Mouse (Mus musculus) forelimb bud, embryonic 11.5 days (tissue): ENCODE data around the gene 1700017B05Rik.
"Not testable (repeated sequence)": the region's sequence is repeated elsewhere in the genome, so short reads cannot be mapped to it uniquely, and the experiment has no call there.

ENCODE experiments used
- DNase-seq: peaks from one replicate; pipeline ENCODE4 v3.0.0-alpha.2; 2012; ENCODE audit warnings: low read depth, low spot score

The 1700017B05Rik gene

DNA sequence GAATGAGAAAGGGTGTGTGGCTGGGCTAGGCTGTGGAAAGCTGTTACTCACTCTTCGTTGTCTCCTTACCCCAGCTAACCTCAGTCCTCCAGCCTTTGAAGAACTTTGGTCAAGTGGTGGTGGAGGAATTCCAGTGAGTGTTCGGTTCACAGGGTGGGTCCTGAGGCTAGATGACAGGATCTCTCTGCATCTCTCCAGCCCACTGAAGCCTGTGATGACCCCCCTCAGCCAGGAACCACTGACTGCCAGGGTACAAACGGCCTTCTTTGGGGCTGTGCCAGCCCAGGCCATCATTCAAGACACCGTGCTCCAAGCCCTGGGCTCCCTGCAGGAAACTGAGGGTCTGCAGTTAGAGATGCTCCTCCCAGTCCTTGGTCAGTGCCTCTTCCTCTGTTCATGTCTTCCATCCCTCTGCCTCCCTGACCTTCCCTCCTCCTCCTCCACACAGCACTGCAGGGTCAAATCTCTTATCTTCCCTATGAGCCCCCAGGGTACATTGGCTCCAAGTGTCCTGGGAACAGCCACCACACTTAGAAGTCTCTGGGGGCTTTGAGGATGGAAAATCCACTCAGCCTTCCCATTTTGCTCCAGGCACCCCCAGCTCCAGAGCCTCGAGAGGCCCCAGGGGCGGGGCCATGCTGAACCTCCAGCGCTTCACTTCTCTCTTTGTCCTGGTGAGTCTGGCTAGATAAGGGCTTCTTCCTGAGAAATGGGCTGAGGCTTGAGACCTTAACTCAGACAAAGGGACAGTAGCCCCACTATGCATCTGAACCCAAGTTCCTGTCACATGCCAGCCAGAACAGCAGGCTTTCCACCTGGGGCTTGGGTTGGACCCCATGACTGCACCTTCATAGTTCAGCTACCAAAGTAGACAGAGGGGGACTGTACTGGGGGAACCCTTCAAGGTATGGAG is 14.1 kb downstream of the 1700017B05Rik start:
- no peak for DNase-seq

DNA sequence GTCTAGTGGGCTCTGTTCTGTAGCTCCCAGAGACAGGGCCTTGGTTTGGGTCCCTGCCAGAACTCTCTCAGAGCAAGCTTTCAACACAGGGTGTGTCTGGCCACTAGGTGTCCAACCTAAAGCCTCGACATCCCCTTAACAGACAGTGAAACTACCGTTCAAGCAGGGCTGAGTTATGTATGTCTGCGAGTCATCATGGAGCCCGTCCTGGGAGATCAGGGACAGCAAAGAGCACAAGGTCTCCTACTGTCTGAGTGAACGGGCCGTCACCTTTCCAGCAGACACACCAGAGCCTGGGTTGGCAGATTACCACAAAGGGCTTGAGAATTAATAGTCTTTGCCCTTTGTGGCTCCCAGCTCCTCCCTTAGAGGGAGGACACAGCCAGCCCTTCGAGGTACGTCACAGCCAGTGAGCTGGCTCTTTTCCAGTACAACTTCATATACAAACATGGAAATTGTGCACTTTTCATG is 15.2 kb downstream of the 1700017B05Rik start:
- DNase-seq = no peak

DNA sequence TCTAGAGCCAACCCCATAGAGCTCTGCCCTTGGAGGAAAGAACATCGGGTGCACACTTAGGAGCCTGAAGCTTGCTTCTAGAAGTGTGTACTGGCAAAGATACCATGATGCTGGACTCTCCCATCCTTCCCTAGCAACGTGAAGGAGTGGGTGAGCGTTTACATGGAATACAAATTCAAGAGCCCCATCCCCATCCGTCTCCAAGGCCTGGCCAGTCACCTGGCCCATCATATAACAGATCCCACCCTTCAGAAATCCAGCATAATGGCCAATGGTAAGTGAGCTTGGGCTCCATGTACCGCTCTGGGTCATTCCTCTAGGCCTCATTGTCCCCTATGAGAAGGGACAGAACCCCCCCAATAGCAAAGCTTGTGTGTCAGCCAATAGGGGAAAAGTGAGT is 15.9 kb downstream of the 1700017B05Rik start:
- no peak for DNase-seq

DNA sequence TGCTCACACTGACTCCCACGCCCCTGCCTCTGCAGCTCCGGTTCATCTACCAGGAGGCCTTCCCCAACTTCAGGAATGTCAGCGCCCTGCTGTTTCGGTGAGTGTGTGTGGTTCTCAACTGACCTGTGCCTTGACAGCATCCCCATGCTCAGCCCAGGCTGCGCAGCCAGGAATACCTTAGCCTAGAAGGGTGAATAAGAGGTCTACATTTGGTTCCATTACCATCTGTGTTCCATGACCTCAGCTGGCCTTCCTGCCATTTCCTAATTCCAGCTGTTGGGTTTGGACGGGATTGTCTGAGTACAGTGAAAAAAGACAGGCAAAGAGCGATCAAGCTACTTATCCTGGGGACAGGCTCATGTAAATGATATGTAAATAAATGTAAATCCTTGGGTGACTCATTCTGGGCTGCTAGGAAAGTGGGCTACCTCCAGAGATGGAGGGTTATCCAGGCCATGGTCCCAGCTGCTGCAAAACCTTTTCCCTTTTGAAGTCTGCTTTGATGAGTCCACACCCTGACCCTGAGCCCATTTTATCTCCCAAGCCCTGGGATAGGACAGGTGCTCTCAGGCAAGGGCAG is 18.2 kb downstream of the 1700017B05Rik start:
- no peak for DNase-seq

DNA sequence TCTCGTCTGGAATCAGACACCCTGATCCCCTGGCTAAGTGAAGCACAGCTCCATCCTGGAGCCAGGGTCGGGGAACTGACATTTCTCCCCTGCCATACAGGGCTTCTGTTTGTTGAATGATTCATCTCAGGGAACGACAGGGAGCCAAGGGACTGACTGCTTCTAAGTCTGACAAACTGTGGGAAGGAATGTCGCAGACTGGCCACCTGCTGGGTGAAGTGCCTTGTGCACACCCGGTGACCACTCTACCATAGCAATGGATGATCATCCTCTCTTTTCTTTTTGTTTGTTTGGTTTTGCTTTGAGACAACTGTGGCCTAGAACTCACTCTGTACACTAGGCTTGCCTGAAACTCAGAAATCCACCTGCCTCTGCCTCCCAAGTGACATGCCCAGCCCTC is 19.5 kb downstream of the 1700017B05Rik start:
- no peak for DNase-seq

DNA sequence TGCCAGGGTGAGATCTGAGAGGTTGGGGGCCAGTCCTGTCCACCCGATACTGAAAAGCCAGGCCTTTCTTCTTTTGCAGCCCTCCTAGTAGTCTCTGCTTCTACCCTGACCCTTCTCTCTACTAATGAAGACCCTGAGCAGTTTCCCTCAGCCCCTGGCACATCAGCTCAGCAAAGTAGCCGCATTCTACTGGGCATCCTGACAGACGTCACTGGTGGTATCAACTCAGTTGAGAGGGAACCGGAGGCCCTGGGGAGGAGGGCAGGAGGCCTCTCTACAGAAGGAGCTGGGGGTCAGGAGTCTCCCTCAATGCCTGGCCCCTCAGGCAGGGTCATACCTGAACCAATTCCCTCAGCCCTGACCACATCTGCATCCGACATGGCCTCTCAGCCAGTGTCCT is 21.3 kb downstream of the 1700017B05Rik start:
- no peak for DNase-seq

DNA sequence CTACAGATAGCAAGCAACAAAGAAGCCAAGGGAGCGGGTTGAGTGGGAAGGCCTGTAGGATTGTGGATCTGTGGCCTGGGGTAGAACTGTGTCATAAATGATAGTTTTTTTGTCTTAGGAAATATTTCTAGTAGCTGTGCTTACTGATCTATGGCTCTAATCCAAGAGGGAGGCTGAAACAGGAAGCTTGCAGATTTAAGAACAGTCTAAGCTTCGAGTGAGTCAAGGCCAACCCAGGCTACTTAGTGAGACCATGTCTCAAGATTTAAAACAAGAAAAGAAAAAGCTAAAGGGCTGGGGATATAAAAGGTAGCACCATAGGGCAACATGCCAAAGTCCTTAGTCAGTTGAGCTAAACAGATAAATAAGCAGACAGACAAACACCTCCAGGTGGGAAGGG is 24.2 kb downstream of the 1700017B05Rik start:
- DNase-seq = no peak

DNA sequence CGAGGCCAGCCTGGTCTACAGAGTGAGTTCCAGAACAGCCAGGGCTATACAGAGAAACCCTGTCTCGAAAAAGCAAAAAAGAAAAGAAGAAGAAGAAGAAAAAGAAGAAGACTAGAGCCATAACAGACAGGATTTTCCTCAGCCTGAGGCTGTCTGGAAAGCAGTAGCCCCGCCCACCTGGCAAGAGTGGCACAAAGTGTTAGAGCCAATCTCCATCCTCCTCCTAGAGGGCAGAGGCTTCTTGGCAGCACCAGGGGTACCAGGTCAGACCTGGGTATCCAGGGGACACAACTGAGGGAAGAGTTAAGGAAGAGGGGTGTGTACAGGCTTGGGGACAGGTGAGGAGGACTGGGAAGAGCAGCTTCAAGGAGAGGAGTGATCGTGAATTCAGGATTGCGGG is 24.7 kb downstream of the 1700017B05Rik start:
- no peak for DNase-seq

DNA sequence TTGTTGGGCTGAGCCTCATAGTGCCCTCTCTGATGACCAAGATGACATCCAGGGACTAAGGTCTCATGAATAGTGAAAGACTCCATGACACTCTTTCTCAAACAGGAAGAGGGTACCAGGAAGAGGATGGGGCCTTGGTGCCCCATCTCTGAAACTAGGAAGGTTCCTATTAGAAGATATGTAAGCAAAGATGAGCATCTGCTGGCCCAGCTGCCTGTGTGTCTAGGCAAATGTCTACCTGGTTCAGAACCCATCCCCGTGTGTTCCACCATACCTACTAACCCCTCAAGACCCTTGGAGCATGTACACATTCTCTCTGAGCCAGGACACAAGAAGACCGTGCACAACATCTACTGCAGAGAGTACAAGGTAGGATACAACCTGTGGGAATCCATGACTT is 26.2 kb downstream of the 1700017B05Rik start, which contains the start of gene Trcg1:
Trcg1 (plus strand) TSS at position 301 of the 400 bp plus-strand sequence.
- no peak for DNase-seq

DNA sequence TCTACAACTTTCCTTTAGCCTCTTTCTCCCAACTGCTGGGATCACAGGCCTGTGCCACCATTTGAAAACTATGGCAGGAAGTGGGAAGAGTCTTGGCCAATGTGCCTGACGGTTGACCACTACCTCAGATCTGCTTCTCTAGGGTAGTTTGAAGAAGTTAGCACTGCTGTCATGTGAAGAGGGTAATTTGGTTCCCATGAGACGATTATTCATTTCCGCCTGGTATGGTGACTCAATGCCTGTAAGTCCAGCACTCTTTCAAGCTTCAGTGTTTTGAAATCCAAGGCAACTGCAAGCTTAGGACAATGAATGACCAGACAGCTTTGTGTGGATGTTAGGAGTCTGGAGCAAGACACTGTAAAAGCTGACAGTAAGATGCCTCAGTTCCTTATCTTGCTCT is 28.6 kb downstream of the 1700017B05Rik start:
- DNase-seq = no peak

DNA sequence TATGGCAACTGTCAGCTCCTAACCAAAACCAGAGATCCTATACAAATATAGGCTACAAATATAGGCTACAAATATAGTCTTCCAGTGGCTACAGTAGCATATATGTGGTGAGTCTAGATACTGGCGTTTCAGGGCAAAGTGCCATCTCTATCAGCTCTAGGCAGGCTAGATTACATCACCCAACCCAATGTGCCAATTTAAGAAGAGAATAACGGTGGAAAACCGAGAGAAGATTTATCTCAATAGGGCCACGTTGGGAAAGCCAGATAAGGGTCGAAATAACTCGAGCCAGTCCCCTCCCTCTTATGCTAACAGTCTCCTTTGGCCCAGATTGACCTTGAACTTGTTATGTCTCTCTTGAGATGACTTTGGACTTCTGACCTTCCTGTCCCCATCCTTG is 29.3 kb downstream of the 1700017B05Rik start:
- DNase-seq = no peak

DNA sequence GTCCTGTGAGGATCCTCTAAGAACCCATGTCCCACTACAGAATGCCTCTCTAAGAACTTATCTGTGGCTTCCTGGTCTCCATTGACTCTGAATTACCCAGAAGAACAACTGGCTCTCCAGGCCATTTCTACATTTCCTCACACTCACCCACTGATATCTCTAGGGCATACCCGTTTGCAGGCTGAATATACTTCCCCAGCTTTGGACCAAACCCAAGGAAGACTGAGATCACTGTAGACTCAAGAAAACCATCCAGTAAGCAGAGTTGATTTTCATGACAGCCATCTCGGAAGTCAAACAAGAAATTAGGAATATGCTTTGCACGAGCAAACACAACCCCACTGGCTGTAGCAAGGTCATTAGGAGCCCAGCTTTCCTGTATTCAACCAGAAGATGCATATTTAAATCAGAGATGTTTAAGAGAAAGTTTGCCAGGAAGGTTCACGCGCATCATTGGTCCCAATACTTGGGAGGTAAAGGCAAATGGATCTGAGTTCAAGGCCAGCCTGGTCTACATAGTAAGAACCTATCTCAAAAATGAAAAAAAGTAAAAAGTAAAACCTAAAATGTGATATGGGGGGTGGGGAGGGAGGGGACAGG is 30.0 kb downstream of the 1700017B05Rik start:
- no peak for DNase-seq

DNA sequence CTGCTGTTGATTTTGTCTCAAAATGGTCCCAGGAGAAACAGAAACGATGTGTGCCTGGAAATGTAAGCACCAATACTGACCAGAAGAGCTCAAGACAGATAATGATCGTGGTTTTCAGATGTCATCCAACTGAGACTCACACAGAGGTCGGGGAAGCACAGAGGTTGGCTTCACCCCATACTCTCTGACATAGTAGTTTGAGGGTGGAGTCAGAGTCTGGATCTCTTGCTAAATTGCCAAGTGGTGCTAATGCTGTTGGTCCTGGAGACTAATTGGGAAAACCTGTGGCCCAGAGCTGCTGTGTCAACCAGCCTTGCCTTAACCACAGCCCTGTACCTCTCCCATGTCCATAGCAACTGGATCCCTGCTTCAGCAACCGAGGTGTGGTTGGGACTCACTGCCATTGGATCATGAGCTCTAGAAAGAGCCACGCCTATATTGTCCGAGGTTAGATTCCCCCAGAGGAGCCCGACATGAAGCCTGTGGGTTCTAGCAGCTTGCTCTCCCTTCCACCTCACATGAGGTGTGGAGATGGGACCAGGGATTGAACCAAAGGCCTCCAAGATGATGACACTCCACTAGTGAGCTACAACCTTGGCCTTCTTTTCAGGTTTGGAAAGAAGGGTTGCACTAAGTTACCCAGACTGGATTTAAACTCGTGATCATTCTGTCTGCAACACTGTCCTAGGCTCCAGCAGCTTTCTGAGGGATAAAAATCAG is 30.7 kb downstream of the 1700017B05Rik start:
- no peak for DNase-seq

DNA sequence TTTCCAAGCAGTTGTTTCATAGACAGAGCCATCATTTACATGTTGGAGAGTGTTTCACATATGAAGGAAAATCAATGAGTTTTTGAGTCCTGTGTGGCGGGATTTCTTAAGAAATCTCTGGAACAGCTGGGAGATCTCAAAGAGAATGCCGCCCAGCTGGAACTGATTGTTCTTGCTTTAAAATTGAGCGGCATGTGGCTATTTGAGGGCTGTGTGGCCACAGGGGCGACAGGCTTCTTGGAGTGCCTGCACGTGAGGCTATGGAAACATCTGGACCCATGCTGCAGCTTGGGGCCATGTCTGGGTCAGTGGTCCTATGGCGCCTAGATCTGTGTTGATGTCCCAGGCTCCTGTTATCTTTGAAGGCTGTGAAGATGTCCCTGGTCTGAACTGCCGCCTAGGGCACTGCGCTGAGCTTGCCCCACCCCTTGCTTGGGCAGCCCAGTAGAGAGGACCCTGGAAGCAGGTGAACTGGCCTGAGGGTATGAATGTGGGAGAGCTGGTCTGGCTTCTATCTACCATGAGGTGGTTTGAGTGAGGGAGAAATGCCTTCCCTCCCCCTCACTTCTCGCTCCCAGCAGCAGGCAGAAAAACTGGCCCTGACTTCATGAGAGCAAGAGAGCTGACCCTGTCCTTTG is 32.1 kb downstream of the 1700017B05Rik start:
- DNase-seq = peak; percentile 55

DNA sequence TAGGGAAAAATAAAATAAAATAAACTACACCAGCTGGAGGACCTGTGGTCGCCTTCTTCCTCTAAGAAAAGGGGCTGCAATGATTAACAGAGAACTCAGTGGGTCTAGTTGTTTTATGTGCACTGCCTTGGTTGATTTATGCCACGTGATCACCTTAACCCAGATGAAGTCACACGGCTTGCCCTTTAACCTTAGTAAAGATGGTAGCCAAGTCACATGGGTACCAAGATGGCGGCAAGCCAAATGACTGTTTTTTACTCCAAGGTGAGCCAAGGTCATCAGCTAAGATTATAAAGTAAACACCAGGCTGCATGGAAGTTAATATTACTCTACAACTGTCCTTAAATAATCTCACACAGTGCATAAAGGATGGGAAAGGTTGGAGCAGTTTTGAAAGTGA is 32.7 kb downstream of the 1700017B05Rik start:
- DNase-seq = peak; percentile 31

DNA sequence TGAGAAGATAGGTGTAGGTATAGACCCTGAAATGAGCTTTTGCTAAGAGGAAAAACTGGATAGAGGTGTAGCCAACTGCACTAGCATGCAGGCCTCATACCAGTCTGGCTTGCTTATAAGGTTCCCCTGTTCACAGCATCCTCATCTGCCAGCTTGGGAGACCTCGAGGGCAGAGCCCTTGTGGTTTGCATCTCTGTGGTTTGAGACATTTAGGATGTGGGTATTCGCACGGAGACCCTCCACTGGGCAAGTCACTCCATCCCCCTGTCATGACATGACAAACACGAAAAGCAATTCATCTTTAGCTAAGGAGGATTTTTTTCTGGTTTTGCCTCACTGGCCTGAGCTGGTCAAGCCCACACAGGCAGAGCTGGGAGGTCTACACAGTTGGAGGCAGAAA is 34.2 kb downstream of the 1700017B05Rik start:
- no peak for DNase-seq

DNA sequence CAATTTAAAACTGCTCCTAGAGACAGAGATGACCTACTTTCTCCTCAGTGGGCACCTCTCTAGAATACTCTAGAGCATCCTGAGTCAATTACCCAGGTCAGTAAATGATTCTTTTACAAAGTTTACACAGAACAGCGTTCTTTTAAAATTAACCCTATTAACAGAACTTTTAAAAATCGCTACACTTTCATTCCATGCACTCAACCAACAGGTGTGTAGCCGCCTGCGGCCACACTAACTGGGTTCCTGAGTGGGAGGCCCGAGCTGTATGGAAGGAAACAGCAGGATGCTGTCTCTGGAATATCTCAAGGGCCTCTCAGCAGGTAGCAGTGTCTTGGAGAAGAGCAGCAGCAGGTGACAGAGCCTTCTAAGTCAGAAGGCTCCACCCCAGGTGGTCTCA is 35.2 kb downstream of the 1700017B05Rik start:
- DNase-seq = no peak

DNA sequence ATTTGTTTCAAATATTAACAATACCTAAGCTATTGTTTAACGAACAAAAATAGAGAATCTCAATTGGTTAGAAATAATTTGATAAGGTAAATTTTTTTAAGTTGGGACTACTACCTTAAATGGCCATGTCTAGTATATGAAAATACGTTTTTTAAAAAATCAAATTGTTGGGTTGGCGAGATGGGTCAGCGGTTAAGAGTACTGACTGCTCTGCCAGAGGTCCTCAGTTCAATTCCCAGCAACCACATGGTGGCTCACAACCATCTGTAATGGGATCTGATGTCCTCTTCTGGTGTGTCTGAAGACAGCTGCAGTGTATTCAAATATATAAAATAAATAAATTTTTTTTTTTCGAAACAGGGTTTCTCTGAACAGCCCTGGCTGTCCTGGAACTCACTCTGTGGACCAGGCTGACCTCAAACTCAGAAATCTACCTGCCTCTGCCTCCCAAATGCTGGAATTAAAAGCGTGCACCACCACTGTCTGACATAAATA is 35.7 kb downstream of the 1700017B05Rik start:
- not testable (repeated sequence) for DNase-seq

DNA sequence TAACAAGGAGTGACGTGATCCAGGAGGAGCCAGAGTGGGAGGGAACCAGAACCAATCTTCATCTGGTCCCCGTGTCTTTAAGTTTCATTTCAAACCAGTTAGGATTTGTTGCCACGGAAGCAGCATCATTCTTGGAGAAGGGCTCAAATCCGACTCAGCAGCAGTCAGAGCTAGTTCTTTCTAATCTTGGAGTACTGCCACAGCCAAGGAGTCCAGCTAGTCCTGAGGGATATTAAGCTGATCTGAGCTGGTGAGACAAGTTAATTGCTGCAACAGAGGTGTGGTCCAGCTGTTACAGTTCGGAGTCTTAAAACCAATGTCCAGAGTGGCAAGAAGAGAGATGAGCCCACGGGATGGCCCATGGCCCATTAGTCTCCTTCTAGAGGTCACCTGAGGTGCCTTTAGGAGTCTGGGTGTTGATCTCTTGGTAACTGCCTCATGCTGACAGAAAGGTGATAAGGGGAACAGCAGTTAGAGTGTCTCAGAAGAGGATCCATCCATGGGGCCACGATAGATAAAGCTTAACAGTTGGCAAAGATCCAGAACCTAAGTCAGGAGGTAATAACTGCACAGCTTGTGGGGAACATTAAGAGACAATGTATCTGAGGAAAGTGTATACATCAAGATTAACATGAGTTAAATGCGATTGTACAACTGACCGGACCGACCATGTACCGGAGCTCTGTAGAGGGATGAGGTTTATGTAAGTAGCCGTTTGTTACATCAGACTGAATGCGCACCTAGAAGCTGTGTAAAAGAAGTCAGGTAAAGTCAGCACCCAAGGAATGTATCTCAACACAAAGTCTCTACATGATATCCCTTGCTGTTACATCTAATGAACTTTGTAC is 36.4 kb downstream of the 1700017B05Rik start:
- DNase-seq = no peak

DNA sequence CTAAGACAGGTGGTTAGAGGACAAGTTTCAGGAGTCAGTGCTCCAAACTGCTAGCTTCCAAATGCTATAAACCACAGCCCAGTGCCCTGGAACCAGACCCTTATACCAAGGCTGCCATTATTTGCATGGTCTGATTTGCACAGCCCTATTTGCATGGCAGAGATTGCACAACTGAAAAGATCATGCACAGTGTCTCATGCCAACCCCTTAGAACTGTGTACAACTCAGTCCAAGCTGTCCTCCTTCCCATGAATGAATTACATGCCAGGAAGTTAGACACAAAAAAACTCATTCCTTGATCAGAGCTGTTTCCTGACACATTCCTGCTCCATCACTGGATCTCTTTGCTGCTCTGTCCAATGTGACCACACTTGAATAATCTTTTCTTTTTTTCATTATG is 39.1 kb downstream of the 1700017B05Rik start:
- no peak for DNase-seq
